Mouse (Mus musculus): ENCODE data around the gene Snd1.

The Snd1 gene

DNA sequence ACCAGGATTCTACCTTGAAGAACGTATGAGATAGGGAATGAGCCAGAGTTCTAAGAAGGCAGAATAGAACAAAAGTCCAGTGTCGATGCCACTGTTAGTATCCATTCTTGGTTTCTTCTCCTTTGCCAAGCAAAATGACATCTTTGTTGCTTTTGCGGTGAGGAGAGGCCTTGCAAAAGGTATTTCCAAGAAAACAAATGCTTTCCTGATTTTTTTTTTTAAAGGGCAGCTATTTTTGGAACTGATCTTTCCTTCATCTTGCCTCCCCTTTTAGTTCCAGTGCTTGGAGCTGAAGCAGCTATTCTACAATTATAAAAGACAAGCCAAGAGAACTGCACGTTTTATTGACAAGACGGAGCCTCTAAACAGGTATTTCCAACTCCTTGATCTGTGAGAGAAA is at the start of gene Snd1:
TSS of gene Snd1 (plus strand) at position 301 of the 400 bp plus-strand sequence.
- in situ Hi-C loops (cut with MboI; ENCODE audit: unreplicated experiment in 2 of 2), result loop anchor here (5.0 to 25.0 kb wide), 3 partner anchors 48 to 218 kb away; partner anchors contain the start of genes Fscn3 (in 1 of the 2) and Gcc1 (in 1 of the 2)

DNA sequence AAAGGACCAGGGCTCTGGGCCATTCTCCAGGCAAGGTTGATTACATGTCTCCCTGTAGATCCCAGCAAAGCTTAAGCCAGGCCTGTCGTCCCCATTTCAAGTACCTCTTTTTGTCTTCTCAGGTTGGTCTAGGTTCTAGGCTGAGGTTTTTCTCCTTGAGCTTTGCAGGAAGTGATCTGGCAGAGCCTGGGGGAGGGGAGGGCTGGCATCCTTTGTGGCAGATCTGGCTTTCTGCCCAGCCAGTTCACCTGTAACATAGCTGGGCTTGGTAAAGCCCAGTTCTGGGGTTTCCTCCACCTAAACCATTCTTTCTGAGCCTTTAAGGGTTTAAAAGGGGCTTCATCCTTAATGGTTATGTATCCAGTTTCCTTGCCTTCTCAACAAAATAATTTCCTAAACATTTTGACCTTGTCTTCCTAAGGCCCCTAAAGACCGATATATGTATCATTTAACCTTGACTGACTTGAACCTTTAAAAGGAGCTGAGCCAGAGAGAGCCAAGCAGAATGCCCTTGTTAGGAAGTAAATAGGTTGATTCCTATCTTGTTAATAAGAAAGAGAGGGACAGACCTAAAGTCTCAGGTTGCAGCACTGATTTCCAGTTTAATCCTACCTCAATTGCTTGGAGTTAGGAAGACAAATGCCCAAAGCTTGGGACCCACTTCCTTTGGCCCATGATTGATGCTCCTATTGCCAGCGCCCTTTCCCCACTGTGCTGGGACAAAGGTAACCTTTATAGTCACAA is 47.7 kb upstream of the Snd1 start, which contains the start of gene Fscn3:
TSS of gene Fscn3 (plus strand) at position 694 of the 744 bp plus-strand sequence.
- in situ Hi-C loops (cut with MboI; ENCODE audit: unreplicated experiment in 2 of 2), result loop anchor here in 1 of 2 experiments (5.0 kb wide), 1 partner anchor 50 kb away; the partner anchor contains the start of gene Snd1

DNA sequence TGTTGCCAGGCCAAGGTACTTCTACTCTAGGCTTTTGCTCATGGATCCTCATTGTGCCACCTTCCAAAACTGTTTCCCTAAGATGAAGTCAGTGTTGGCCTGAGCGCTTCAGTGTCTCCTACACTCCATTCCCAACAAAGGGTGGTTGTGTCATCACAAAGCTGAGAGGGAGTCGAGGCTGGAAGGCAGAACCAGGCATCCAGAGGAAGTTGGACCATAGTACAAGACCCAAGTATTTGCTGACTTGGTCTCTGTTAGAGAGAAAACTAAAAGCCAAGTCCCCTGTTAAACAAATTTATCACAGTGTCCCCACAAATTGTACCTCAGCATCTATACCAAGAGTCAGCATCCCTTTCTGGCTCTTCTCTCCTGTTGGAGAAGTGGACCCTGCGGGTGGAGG is 46.6 kb upstream of the Snd1 start, which contains the start of gene Gcc1:
TSS of gene Gcc1 (minus strand) at position 101 of the 400 bp plus-strand sequence.
- in situ Hi-C loops (cut with MboI; ENCODE audit: unreplicated experiment in 2 of 2), result loop anchor here in 1 of 2 experiments (5.0 kb wide), 1 partner anchor 49 kb away; the partner anchor contains the start of gene Snd1

DNA sequence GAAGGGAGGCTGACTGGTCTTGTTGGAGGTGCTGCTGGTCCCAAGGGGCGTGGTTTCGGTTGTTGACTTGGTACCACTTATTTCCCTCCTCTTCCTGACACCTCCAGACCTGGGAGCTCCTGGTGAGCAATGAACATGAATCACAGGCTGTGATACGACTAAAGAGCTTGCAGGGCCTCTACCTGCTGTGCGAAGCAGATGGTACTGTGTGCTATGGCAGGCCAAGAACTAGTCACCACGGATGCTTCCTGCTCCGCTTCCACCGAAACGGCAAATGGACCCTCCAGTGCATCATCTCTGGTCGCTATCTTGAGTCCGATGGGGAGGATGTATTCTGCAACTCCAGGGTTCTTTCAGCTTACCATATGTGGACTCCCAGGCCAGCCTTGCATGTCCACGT is 45.1 kb upstream of the Snd1 start:
- in situ Hi-C loops (cut with MboI; ENCODE audit: unreplicated experiment in 2 of 2), result loop anchor here in 1 of 2 experiments (5.0 kb wide), 1 partner anchor 47 kb away; the partner anchor contains the start of gene Snd1

DNA sequence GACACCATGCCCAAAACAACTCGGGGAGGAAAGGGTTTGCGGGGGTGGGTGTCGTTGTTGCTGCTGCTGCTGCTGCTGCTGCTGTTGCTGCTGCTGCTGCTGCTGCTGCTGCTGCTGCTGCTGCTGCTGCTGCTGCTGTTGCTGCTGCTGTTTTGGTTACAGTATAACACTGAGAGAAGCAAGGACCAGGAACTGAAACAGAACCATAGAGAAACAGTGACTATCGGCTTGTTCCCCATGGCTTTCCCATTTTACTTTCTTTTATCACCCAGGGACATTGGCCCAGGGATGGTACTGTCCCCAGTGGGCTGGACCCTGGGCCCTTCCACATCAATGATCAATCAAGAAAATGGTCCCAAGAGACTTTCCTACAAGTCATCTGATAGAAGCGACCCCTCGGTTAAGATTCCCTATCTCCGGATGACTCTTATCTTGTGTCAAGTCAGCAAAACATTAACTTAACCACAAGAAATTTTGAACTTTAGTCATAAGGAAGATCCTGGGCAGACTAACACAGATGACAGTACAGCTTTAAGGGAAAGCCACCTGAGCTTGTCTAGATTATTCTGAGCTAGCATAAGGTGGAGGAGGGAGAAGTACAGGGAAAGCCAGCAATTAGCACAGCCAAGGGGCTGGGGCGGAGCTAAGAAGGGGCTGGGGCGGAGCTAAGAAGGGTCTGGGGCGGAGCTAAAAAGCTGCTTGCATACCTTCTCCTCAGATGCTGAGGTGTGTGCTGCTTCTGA is 44.0 kb upstream of the Snd1 start:
- in situ Hi-C loops (cut with MboI; ENCODE audit: unreplicated experiment in 2 of 2), result no loop called here

DNA sequence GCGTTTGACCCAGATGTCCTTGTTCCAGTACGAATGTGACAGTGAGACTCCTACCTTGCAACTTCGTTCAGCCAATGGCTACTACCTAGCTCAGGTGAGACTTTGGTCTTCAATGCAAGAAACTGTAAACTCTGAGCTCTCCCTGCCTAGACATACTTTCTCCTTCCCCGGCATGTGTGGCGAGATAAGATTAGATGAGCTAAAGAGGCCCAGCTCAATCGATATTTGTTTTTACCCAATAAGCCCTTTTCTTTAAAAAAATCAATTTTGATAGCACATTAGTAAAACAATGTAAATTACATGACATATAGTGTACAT is 43.4 kb upstream of the Snd1 start:
- in situ Hi-C loops (cut with MboI; ENCODE audit: unreplicated experiment in 2 of 2), result no loop called here

DNA sequence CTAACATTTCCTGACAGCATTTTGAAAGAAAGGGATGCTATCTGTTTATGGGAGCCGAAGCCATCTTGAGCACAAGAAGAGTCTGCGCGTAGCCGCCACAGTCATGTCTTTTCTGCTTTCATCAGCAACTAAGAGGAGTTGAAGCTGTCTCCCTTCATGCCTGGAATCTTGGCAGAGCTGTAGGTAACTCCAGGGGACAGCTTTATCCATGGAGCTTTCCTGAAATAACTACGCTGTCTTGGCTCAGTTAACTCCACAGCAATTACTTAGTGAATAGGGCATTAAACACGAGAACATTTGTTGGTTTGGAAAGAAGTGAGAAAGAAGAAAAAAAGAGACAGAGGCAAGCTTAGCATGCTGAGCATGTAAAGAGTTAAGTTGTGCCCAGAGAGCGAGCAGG is 27.0 kb upstream of the Snd1 start:
- in situ Hi-C loops (cut with MboI; ENCODE audit: unreplicated experiment in 2 of 2), result no loop called here

DNA sequence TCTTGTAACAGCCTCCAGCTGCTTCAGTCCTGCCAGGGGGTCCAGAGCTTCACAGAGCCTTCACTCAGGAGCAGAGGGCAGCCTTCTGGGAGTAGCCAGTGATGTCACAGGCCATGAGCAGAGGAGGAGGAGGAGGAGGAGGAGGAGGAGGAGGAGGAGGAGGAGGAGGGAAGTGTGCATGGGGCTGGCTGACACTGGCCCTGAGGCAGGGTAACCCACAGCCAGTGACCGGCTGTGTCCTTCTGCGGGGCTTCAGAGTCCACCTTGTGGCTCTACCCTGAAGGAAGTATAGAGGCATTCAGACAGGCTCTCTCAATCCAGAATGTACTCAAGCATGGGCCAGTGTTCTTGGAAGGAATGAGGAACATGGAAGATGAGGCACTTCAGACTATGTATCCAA is 25.7 kb upstream of the Snd1 start, which contains the start of gene Pax4:
TSS of gene Pax4 (minus strand) at position 101 of the 400 bp plus-strand sequence.
- in situ Hi-C loops (cut with MboI; ENCODE audit: unreplicated experiment in 2 of 2), result no loop called here

DNA sequence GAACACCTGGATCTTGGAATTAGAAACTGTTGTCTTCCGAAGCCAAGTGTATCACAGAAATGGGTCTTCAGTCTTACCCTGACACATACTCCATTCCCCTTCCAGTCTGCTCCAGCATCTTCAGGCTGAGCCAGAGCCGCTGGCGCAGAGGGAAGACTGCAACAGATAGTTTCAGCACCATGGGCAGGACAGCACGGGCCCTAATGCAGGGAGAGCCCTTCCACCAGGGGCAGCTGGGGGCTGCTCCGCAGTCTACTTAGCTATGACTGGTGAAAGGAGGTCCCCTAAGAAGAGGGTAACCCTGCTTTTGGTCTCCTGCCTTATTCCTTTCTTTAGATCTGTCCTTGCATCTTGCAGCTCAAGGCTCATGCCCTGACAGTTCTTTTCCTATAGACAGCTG is 24.5 kb upstream of the Snd1 start:
- in situ Hi-C loops (cut with MboI; ENCODE audit: unreplicated experiment in 2 of 2), result no loop called here

DNA sequence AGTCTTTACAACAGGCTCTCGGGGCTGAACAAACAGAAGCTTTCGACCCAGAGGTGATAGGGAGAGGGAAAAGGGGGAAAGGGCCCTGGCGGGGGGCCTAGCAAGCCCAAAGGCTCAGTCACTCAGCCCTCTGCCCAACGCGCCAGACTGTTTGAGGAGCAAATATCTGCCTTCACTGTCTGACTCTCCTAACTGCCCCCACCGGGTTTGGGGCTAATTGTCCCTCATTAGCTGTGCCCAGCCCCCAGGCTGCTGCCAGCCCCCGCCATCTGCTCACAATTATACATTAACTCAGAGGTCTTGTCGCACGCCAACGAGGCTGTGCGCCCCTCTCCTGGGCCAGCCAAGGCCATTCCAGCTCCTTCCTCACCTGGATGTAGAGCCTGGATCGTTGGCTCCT is 24.0 kb upstream of the Snd1 start:
- in situ Hi-C loops (cut with MboI; ENCODE audit: unreplicated experiment in 2 of 2), result no loop called here

DNA sequence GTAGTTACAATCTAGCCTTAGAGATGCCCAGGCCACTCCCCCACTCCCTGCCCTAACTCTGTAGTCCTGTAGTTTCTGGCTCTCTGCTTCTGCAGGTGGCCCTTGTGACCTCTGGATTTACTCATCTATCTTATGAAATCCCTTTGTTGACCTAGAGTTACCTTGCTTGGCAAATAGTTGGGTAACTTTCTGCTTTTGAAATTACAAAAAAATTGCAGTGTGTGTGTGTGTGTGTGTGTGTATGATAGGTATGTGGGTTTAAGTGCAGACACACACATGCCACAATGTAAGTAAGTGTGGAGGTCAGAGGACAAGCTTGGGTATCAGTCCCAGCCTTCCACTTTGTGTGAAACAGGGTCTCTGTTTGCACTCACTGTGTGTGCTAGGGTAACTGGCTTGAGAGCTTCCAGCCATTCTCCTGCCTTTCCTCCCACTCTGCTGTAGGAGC is 15.7 kb upstream of the Snd1 start:
- in situ Hi-C loops (cut with MboI; ENCODE audit: unreplicated experiment in 2 of 2), result no loop called here

DNA sequence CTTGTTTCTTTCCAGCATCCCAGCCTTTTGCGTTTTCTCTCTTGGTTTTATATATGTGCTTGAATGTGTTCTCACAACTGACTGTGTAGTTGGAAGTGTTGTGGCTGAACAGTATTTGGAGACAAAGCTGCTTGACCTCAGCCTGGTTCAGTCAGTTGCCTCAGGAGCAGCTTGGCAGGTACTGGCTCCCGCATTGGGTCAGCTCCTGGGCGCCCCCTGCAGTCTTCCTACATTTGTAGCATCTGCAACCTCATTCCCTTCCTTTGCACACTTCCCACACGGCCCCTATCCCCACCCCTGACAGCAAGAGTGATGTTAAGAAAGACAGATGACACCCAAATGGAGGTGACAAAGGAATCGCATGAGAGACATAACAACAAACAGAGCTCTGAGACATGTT is 14.4 kb upstream of the Snd1 start:
- in situ Hi-C loops (cut with MboI; ENCODE audit: unreplicated experiment in 2 of 2), result no loop called here

DNA sequence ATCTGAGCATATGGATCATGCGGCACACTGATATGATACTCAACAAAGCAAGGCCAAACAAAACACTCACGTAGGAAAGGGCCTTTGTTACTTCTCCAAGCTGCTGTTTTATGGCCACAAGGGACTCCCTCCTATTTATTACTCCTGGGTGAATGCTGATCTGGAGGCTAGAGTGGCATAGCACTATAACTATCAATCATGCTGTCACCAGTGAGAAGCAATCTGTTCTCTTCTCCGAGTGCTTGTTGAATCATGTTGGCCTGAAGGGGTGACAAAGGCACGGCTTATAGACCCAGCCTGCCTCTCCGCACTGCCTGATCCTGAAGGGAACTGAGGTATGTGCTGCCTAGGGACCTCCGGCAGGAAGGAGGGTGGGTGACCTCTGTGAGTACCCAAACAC is 10.3 kb upstream of the Snd1 start:
- in situ Hi-C loops (cut with MboI; ENCODE audit: unreplicated experiment in 2 of 2), result no loop called here

DNA sequence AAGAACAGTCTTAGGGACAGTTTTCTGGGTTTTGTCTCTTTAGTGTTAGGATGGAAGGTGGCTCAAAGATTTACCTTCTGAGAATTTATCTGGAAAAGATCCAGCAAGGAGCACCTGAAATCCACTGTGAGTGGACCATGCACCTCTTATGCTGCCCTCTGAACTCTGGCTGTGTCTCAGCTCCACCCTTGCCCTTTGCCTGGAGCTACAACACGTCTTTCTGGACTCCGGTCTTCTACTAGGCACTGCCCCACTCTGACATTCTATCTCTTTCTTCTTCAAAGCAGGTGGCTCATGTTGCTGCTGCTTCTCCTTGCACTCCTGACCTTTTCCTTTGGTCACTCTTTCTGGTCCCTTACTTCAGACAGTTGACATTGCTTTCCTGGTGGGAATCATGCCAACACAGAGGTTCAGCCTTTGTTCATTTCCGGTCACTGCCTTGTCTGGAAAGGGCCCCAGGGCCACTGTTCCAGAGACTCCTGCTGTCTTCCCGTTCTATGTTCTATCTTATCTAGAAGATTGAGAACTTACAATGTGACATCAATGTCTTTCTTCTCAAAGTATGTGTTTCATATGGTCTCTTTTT is 4.8 kb upstream of the Snd1 start:
- in situ Hi-C loops (cut with MboI; ENCODE audit: unreplicated experiment in 2 of 2), result no loop called here

DNA sequence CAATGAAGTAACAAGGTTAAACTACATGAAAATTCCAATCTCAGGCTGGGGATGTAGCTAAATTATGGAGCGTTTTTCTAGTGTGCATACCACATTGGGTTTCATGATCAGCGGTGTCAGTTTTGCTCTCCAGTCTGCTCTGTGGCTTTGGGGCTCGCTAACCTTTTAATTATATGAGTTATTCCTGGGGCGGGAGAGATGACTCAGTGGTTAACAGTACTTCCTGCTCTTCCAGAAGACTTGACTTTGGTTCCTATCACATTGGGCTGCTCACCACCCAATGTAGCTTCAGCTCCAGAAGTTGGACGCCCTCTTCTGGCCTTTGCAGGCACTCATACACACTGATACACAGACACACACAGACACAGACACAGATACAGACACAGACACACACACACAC is 4.3 kb upstream of the Snd1 start:
- in situ Hi-C loops (cut with MboI; ENCODE audit: unreplicated experiment in 2 of 2), result no loop called here

DNA sequence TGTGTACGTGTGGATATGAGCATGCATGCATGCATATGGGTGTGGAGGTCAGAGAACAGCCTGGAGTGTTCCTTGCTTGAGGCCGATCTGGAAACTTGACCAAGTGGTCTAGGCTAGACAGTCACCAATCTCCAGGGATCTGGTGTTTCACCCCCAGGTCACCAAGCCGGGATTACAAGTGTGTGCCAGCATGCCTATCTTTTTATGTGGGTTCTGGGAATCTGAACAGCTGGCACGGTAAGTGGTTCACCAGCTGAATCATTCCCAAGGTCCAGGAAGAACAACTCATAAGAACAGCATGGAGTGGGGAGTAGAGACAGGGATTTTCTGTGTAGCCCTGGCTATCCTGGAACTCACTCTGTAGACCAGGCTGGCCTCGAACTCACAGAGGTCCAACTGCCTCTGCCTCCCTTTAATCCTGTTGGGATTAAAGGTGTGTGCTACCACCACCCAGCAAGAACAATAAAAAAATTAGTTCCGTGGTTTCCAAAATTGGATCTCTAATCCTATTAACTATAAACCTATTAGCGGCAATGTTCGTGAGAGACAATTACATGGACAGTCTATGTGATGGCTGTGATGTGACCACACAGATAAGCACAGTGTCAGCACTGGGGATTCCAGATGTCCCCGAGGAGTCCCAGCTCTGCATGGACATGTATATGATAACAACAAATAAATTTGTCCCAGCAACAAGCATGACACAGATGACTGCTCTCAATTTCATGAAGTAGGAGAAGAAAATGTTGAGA is 3.5 kb upstream of the Snd1 start:
- in situ Hi-C loops (cut with MboI; ENCODE audit: unreplicated experiment in 2 of 2), result no loop called here

DNA sequence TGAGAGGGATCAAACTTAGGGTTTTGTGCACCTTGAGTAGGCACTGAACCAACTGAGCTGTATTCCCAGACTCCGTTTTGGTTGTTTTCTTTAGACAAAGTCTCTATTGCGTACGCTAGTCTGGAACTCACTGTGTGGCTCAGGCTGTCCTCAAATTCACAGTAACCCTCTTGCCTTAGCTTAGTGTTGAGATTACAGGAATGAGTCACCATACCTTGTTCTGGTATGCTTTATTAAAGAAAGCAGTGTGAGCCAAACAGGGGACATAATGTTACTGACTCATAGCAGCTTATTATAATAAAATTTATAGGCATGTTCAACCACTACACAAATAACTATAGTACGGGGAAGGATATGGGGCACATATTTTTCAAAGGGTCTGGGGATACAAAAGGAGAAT is 728 bp upstream of the Snd1 start:
- in situ Hi-C loops (cut with MboI; ENCODE audit: unreplicated experiment in 2 of 2), result no loop called here

DNA sequence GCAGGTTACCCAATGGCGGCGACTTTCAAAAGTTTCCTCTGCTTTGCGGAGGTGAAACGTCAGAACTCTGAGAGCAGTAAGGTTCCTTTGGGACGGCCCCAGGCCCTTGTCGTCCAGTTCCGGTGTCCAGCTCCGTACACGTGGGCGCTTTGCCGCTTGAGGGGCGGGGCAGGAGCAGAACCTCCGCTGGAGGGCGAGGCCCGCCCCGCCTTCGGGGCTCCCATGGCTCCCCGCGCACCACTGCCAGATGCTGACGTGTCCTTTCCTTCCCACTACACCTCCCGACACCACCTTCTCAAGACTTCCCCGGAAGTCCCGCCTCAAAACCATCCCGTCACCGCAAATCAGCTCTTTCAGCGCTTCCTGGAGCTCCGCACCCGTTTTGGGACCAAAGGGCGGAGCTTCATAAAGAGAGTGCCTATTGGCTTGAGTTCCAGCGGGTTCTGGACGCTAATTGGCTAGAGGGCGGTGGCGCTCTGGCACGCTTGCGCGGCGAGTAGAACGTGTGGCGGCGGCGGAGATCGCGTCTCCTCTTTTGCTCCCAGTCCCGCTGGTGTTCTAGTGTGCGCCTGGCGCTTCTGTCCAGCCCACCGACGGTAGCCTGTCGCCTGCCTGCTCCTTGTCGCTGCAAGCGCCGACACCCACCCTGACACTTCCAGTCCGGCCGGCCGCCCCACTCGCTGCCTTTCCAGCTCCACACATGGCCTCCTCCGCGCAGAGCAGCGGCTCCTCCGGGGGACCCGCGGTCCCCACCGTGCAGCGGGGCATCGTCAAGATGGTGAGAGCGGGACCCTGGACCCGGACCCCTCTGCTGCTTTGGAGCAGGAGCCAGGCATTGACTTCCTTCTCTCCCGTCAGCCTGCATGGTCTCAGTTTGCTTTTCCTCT is 5.2 kb downstream of the Snd1 start:
- in situ Hi-C loops (cut with MboI; ENCODE audit: unreplicated experiment in 2 of 2), result loop anchor here (5.0 to 25.0 kb wide), 4 partner anchors 53 to 735 kb away; partner anchors contain the start of genes Fscn3 (in 1 of the 2), Gcc1 (in 1 of the 2) and Impdh1 (in 1 of the 2)

All from v-Abl transformed pro-B cells (cell line).